Mouse (Mus musculus) ES-Bruce4 (cell line): ENCODE measurements at regions not wholly inside any gene's neighbourhood (a gene's known extent, or its start where the extent isn't known, plus 50 kb on each side); places are given as distances from the start of the nearest gene placed in this dataset.

Source experiments
- H3K27ac ChIP-seq: 2 replicates; pipeline ENCODE4 v1.5.1; 2012; ENCODE audit warnings: low read length, inconsistent platforms; ENCODE audit not compliant: insufficient read depth
- H3K27me3 ChIP-seq: 2 replicates; pipeline ENCODE4 v1.6.1; 2012; ENCODE audit warnings: mild to moderate bottlenecking, low read length, inconsistent platforms; ENCODE audit not compliant: control insufficient read depth, poor library complexity, insufficient read depth, severe bottlenecking
- H3K36me3 ChIP-seq: 2 replicates; pipeline ENCODE4 v1.6.1; 2012; ENCODE audit warnings: inconsistent platforms, mild to moderate bottlenecking, low read length, moderate library complexity; ENCODE audit not compliant: control insufficient read depth, poor library complexity, insufficient read depth, severe bottlenecking
- H3K4me1 ChIP-seq: one replicate; pipeline ENCODE4 v1.8.1; 2011; ENCODE audit warnings: low read length; ENCODE audit not compliant: control insufficient read depth, insufficient read depth
- H3K4me3 ChIP-seq: 2 replicates; pipeline ENCODE4 v1.5.1; 2011; ENCODE audit warnings: low read depth, mild to moderate bottlenecking, low read length
- H3K9ac ChIP-seq: 2 replicates; pipeline ENCODE4 v1.6.1; 2012; ENCODE audit warnings: low read depth, mild to moderate bottlenecking, inconsistent platforms; ENCODE audit not compliant: poor library complexity, severe bottlenecking
- H3K9me3 ChIP-seq: replicated peaks from 2 replicates; pipeline ENCODE4 v1.6.1; 2012; ENCODE audit warnings: mild to moderate bottlenecking, low read length, inconsistent platforms; ENCODE audit not compliant: control insufficient read depth, poor library complexity, insufficient read depth, severe bottlenecking
- CTCF ChIP-seq: IDR thresholded peaks from one replicate; pipeline ENCODE4 v1.8.1; 2011; ENCODE audit warnings: low read depth, low read length
- EP300 ChIP-seq: IDR thresholded peaks from 2 replicates; pipeline ENCODE4 v1.6.1; 2011; ENCODE audit warnings: low read depth, low read length; ENCODE audit not compliant: insufficient read depth
- POLR2A ChIP-seq: IDR thresholded peaks from one replicate; pipeline ENCODE4 v1.8.1; 2011; ENCODE audit warnings: low read length; ENCODE audit not compliant: insufficient read depth

DNA sequence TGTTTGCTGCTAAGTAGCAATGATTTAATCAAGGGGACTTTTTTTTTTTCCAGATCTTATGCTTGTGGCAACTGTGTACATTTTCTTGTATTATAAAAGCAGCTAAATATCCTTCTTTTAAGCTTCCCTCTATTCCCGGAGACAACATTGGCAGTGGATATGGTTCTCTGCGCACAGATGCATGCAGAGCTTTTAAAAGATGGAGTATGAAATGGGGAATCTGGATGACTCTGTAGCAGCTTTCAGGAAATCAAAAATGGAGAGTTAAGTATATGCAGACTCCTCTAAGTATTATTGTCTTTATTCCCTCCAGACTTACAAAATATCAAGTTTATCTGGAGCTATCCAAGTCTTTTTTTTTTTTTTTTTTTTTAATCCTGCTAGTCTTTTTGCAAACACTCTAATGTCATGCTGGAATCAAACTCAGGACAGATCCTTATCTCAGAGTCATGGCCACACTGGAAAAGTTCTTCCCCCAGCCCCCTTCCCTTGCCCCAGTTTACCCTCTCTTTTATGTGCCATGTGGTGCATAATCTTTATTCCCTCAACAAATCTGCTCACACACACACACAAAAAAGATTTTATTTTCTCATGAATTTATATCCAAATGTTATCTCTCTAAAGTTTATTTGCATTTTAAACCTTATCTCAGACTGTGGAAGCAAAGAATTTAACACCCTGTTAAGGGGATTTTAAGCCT is 1080.3 kb upstream of the Cdh6 start:
- Histone ChIP-seq H3K9me3 (no peaks in the 10 kb centered on the region), H3K9ac (no peak overlapping the region), H3K4me1 (no peaks in the 10 kb centered on the region), H3K27me3 (no peaks in the 10 kb centered on the region; the same call in 1 of the 2 replicates), H3K36me3 (no peaks in the 10 kb centered on the region), H3K4me3 (no peak overlapping the region), H3K27ac (no peak overlapping the region)
- TF ChIP-seq EP300 (no peak), POLR2A (no peak), CTCF (no peak)

GRCm38 (mm10) chr15:14251773-14252172 is 1078.3 kb upstream of the Cdh6 start:
- H3K36me3 ChIP-seq: no peaks in the 10 kb centered on the region
- H3K27ac ChIP-seq: no peak overlapping the region
- TF ChIP-seq EP300: no peak
- TF ChIP-seq CTCF: no peak
- TF ChIP-seq POLR2A: no peak
- no peaks in the 10 kb centered on the region for H3K9me3 ChIP-seq
- no peaks in the 10 kb centered on the region; the same call in 1 of the 2 replicates for H3K27me3 ChIP-seq
- no peak overlapping the region for H3K4me3 ChIP-seq
- H3K9ac ChIP-seq: no peak overlapping the region
- H3K4me1 ChIP-seq: no peaks in the 10 kb centered on the region

- H3K4me1 ChIP-seq: no peaks in the 10 kb centered on the region
- no peaks in the 10 kb centered on the region for H3K27me3 ChIP-seq
- H3K9me3 ChIP-seq: no peaks in the 10 kb centered on the region
- H3K27ac ChIP-seq: no peak overlapping the region
- TF ChIP-seq EP300 (no peak), CTCF (no peak), POLR2A (no peak)
- no peaks in the 10 kb centered on the region for H3K36me3 ChIP-seq
- H3K9ac ChIP-seq: no peak overlapping the region
- no peak overlapping the region for H3K4me3 ChIP-seq
Measured at GRCm38 (mm10) chr15:14215236-14215635, 1041.8 kb upstream of the Cdh6 start.

GRCm38 (mm10) chr15:14214726-14215125 is 1041.3 kb upstream of the Cdh6 start:
- no peaks in the 10 kb centered on the region for H3K36me3 ChIP-seq
- no peaks in the 10 kb centered on the region for H3K4me1 ChIP-seq
- no peak overlapping the region for H3K27ac ChIP-seq
- H3K9ac ChIP-seq: no peak overlapping the region
- no peaks in the 10 kb centered on the region for H3K27me3 ChIP-seq
- H3K4me3 ChIP-seq: no peak overlapping the region
- no peaks in the 10 kb centered on the region for H3K9me3 ChIP-seq
- TF ChIP-seq POLR2A (no peak), EP300 (no peak), CTCF (no peak)

DNA sequence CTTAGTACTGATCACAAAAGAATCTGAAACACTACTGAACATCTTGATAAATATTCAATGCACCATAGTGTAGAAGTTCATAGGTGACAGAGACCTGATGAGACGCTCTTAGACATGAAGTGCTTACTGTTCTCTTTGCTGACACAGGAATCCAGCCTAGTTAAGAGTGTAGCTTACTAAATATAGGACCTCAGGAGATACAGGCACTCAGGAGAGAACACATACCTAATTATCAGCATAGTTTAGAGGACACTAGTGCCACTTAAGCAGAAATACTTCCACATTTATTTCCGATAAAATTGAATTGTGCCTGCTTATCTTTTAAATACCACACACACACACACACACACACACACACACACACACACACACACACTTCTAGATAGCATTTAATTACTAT is 1004.0 kb upstream of the Cdh6 start:
- Histone ChIP-seq H3K4me3 (no peak overlapping the region), H3K9me3 (no peaks in the 10 kb centered on the region), H3K4me1 (no peaks in the 10 kb centered on the region), H3K9ac (no peak overlapping the region), H3K27me3 (no peaks in the 10 kb centered on the region), H3K36me3 (no peaks in the 10 kb centered on the region), H3K27ac (no peak overlapping the region)
- TF ChIP-seq CTCF (no peak), POLR2A (no peak), EP300 (no peak)

GRCm38 (mm10) chr15:14137402-14137801 is 963.9 kb upstream of the Cdh6 start:
- no peak overlapping the region for H3K4me3 ChIP-seq
- TF ChIP-seq POLR2A: no peak
- no peak for TF ChIP-seq EP300
- TF ChIP-seq CTCF: no peak
- no peaks in the 10 kb centered on the region for H3K36me3 ChIP-seq
- no peak overlapping the region for H3K27ac ChIP-seq
- H3K9me3 ChIP-seq: peaks cover 2% of the 10 kb centered on the region; the same call in 1 of the 2 replicates
- no peaks in the 10 kb centered on the region for H3K27me3 ChIP-seq
- H3K4me1 ChIP-seq: no peaks in the 10 kb centered on the region
- H3K9ac ChIP-seq: no peak overlapping the region
